Mouse (Mus musculus): ENCODE data around the gene Arpp21.

GRCm38 (mm10) chr9:112177569-112177968 is 58.2 kb downstream of the Arpp21 start:
- no peak for TF ChIP-seq CTCF (IDR thresholded peaks at IDR 0.05; ENCODE audit: low read depth, low read length)
- no peak for TF ChIP-seq POLR2A (IDR thresholded peaks at IDR 0.05; ENCODE audit: borderline replicate concordance, low read depth, low read length)
